Mouse (Mus musculus): Measurements from ENCODE around the gene Filip1. TPM values are rescaled to one million over a fixed set of nuclear protein-coding genes. Genes with fewer than 3 reads are reported as not detected.

The Filip1 gene
- total and polyA plus RNA-seq, 3 experiments, result not detected

DNA sequence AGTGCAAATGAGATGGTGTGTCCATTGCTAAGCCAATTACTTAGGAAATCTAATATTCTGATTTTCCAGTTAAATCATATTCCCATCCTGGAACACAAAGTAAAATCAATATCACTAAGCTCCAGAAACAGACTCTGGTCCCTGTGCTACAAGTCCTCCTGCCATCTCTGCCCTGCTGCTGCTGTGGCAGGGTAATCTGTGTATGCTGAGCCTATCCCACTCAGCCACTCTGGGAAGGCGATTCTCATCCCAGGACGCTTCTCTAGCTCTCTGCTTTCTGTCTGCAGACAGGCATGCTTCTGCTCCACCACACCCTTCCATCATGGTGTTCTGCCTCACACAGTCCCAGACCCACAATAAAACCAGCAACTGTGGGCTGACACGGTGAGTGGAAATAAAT lies 7.8 kb upstream of the Filip1 start:
- Histone ChIP-seq H3K36me3 (ENCODE audit: control insufficient read depth in 1 of 2, insufficient read depth in 2 of 2, low read length in 2 of 2) (no peaks in the 10 kb centered on the region), H3K4me3 (ENCODE audit: control insufficient read depth in 1 of 2, insufficient read depth in 1 of 2, low read depth in 2 of 2, low read length in 2 of 2) (no peak overlapping the region), H3K27ac (ENCODE audit: control insufficient read depth, low read depth, low read length) (no peak overlapping the region), H3K9me3 (replicated peaks; ENCODE audit: insufficient read depth, low read length) (no peaks in the 10 kb centered on the region), H3K9ac (ENCODE audit: control insufficient read depth, low read depth, low read length, poor library complexity, severe bottlenecking) (no peak overlapping the region), H3K27me3 (ENCODE audit: control insufficient read depth in 1 of 2, insufficient read depth in 2 of 2, low read length in 2 of 2) (no peaks in the 10 kb centered on the region), H3K79me2 (ENCODE audit: control insufficient read depth, insufficient read depth, low read length, poor library complexity) (no peaks in the 10 kb centered on the region), H3K4me1 (ENCODE audit: control insufficient read depth in 1 of 2, insufficient read depth in 2 of 2, low read length in 2 of 2) (peaks cover 0 to 4% of the 10 kb centered on the region in 2 experiments; a peak in 2 of 4 replicates)
- TF ChIP-seq NRF1 (IDR thresholded peaks at IDR 0.05; ENCODE audit: insufficient read depth, low read depth, low read length, poor library complexity, severe bottlenecking) (no peak), HCFC1 (IDR thresholded peaks at IDR 0.05; ENCODE audit: low read depth, low read length) (no peak), UBTF (IDR thresholded peaks at IDR 0.05; ENCODE audit: borderline replicate concordance, insufficient read depth, low read depth, low read length) (no peak), POLR2AphosphoS2 (IDR thresholded peaks at IDR 0.05; ENCODE audit: low read length) (no peak), MAX (IDR thresholded peaks at IDR 0.05; ENCODE audit: low read length) (no peak), GABPA (IDR thresholded peaks at IDR 0.05; ENCODE audit: low read depth, low read length) (no peak), ZC3H11A (IDR thresholded peaks at IDR 0.05; ENCODE audit: low read depth, low read length) (no peak), RCOR1 (IDR thresholded peaks at IDR 0.05; ENCODE audit: low read depth, low read length) (no peak), E2F4 (IDR thresholded peaks at IDR 0.05; ENCODE audit: borderline replicate concordance, low read depth, low read length) (no peak), MEF2A (IDR thresholded peaks at IDR 0.05; ENCODE audit: extremely low read depth, insufficient replicate concordance, low read depth, low read length, poor library complexity, severe bottlenecking) (no peak), TAL1 (IDR thresholded peaks at IDR 0.05; ENCODE audit: low read length) (no peak), MXI1 (IDR thresholded peaks at IDR 0.05; ENCODE audit: low read depth, low read length) (no peak), MYB (IDR thresholded peaks at IDR 0.05; ENCODE audit: low read depth, low read length) (no peak), CHD2 (IDR thresholded peaks at IDR 0.05; ENCODE audit: low read length) (no peak), NELFE (IDR thresholded peaks at IDR 0.05; ENCODE audit: low read depth, low read length) (no peak), MAFK (IDR thresholded peaks at IDR 0.05; ENCODE audit: borderline replicate concordance, low read depth, low read length) (no peak), USF1 (IDR thresholded peaks at IDR 0.05; ENCODE audit: low read depth, low read length) (no peak), ELF1 (IDR thresholded peaks at IDR 0.05; ENCODE audit: low read depth, low read length) (no peak)
- DNase-seq (ENCODE audit: low read depth, low spot score), result no peak

DNA sequence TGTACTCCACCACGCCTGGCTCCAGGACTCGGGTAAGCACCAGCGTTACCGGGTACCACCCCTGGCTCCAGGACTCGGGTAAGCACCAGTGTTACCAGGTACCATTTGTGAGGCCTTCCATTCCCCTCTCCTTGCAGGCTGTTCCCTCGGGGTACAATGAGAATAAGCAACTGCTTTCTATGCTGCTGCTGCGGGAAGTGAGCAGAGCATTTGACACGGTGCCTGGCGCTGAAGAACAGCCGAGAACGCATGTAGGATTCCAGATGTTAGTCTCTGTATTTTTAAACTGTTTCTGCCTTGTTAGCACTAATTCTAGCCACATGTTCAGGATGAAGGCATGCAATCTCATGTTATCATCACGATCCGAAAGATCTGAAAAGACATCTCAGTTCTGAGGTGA lies 635 bp downstream of the Filip1 start:
- Histone ChIP-seq H3K27me3 (ENCODE audit: control insufficient read depth in 1 of 2, insufficient read depth in 2 of 2, low read length in 2 of 2) (no peaks in the 10 kb centered on the region; a peak in 1 of 4 replicates), H3K9ac (ENCODE audit: control insufficient read depth, low read depth, low read length, poor library complexity, severe bottlenecking) (no peak overlapping the region), H3K79me2 (ENCODE audit: control insufficient read depth, insufficient read depth, low read length, poor library complexity) (no peaks in the 10 kb centered on the region), H3K9me3 (replicated peaks; ENCODE audit: insufficient read depth, low read length) (no peaks in the 10 kb centered on the region), H3K4me1 (ENCODE audit: control insufficient read depth in 1 of 2, insufficient read depth in 2 of 2, low read length in 2 of 2) (no peaks in the 10 kb centered on the region), H3K36me3 (ENCODE audit: control insufficient read depth in 1 of 2, insufficient read depth in 2 of 2, low read length in 2 of 2) (no peaks in the 10 kb centered on the region), H3K4me3 (ENCODE audit: control insufficient read depth in 1 of 2, insufficient read depth in 1 of 2, low read depth in 2 of 2, low read length in 2 of 2) (no peak overlapping the region), H3K27ac (ENCODE audit: control insufficient read depth, low read depth, low read length) (no peak overlapping the region)
- DNase-seq (ENCODE audit: low read depth, low spot score), result no peak
- TF ChIP-seq CTCF (IDR thresholded peaks at IDR 0.05 in 2 of 3, conservative IDR thresholded peaks at IDR 0.05 in 1 of 3; ENCODE audit: control insufficient read depth in 1 of 3, insufficient read depth in 1 of 3, low read depth in 2 of 3, low read length in 3 of 3, poor library complexity in 1 of 3, severe bottlenecking in 1 of 3) (no peak), ETS1 (IDR thresholded peaks at IDR 0.05; ENCODE audit: low read depth, low read length) (no peak), RCOR1 (IDR thresholded peaks at IDR 0.05; ENCODE audit: low read depth, low read length) (no peak), GABPA (IDR thresholded peaks at IDR 0.05; ENCODE audit: low read depth, low read length) (no peak), ZMIZ1 (IDR thresholded peaks at IDR 0.05; ENCODE audit: low read depth, low read length) (no peak), HCFC1 (IDR thresholded peaks at IDR 0.05; ENCODE audit: low read depth, low read length) (no peak), ZC3H11A (IDR thresholded peaks at IDR 0.05; ENCODE audit: low read depth, low read length) (no peak)

All from MEL (cell line).